Mouse (Mus musculus) CH12.LX (cell line): Measurements from ENCODE around the gene Plscr1.

ENCODE experiments used
- CTCF ChIP-seq, 2 experiments: IDR thresholded peaks in 1 of 2; conservative IDR thresholded peaks in 1 of 2; 2 replicates each; pipeline ENCODE4 v1.5.1; 2011 to 2012; ENCODE audit warnings: low read depth in 2 of 2, low read length in 2 of 2, improper control_type of control experiment in 1 of 2, inconsistent platforms in 1 of 2, mild to moderate bottlenecking in 1 of 2, moderate library complexity in 1 of 2
- EP300 ChIP-seq: IDR thresholded peaks from 2 replicates; pipeline ENCODE4 v1.6.1; 2011; ENCODE audit warnings: low read length, improper control_type of control experiment
- HCFC1 ChIP-seq: IDR thresholded peaks from 2 replicates; pipeline ENCODE4 v1.6.1; 2012; ENCODE audit warnings: low read depth, mild to moderate bottlenecking, inconsistent platforms, low read length, improper control_type of control experiment
- JUN ChIP-seq: IDR thresholded peaks from 2 replicates; pipeline ENCODE4 v1.6.1; 2011; ENCODE audit warnings: low read depth, mild to moderate bottlenecking, low read length, improper control_type of control experiment, moderate library complexity; ENCODE audit not compliant: insufficient read depth
- MAFK ChIP-seq: IDR thresholded peaks from 2 replicates; pipeline ENCODE4 v1.6.1; 2011; ENCODE audit warnings: low read length, improper control_type of control experiment; ENCODE audit not compliant: insufficient replicate concordance
- POLR2A ChIP-seq: IDR thresholded peaks from 2 replicates; pipeline ENCODE4 v1.6.1; 2011; ENCODE audit warnings: low read depth, mild to moderate bottlenecking, improper control_type of control experiment, low read length
- TCF12 ChIP-seq: IDR thresholded peaks from 2 replicates; pipeline ENCODE4 v1.6.1; 2014; ENCODE audit warnings: low read depth, mild to moderate bottlenecking, inconsistent platforms, low read length, improper control_type of control experiment

- peak in 1 of 2 experiments; percentile 35; a peak in 2 of 4 replicates for TF ChIP-seq CTCF (conservative IDR thresholded peaks at IDR 0.05 in 1 of 2, IDR thresholded peaks at IDR 0.05 in 1 of 2; ENCODE audit: low read depth in 2 of 2, low read length in 2 of 2)
- TF ChIP-seq POLR2A: no peak
- no peak for TF ChIP-seq TCF12
- no peak for TF ChIP-seq EP300
- TF ChIP-seq HCFC1: no peak
- TF ChIP-seq JUN: no peak
- no peak for TF ChIP-seq MAFK
Observed at GRCm38 (mm10) chr9:92217484-92217883, 32.1 kb upstream of the Plscr1 start.
